Mouse (Mus musculus): ENCODE measurements around the gene Slc38a9.

DNA sequence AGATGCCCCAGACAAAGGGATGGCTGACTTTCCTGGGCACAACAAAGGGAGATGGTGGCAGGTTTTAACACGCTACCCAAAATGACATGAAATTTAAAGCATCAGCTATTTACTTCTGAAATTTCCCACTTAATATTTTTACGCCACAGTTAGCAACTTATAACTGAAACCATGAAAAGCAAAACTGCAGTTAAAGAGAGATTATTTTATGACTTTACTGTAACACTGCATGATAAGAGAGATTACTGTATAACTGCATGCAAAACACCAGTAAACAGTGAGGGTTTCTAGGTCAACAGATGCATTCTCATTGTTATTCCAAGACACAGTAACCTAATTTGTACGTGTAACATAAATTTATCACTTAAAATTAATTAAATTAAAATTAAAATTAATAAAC lies 15.6 kb upstream of the Slc38a9 start:
- TF ChIP-seq CTCF (IDR thresholded peaks at IDR 0.05; ENCODE audit: borderline replicate concordance, insufficient read depth, low read length) (no peak), POLR2A (IDR thresholded peaks at IDR 0.05; ENCODE audit: low read depth, low read length) (no peak)
